Mouse (Mus musculus) G1E (cell line): ENCODE data around the gene Slc39a8.

Experiments
- CTCF ChIP-seq: IDR thresholded peaks from 2 replicates; pipeline ENCODE4 v1.5.1; 2012; ENCODE audit warnings: low read depth, low read length, inconsistent platforms, mixed read lengths
- GATA1 ChIP-seq: IDR thresholded peaks from 2 replicates; pipeline ENCODE4 v1.6.1; 2012; ENCODE audit warnings: borderline replicate concordance, low read length, inconsistent platforms, mixed read lengths
- GATA2 ChIP-seq: IDR thresholded peaks from 2 replicates; pipeline ENCODE4 v1.6.1; 2012; ENCODE audit warnings: low read depth, low read length, inconsistent platforms, borderline replicate concordance
- TAL1 ChIP-seq: conservative IDR thresholded peaks from 2 replicates; pipeline ENCODE4 v1.6.1; 2012; ENCODE audit warnings: low read depth, low read length, inconsistent platforms, mixed read lengths

DNA sequence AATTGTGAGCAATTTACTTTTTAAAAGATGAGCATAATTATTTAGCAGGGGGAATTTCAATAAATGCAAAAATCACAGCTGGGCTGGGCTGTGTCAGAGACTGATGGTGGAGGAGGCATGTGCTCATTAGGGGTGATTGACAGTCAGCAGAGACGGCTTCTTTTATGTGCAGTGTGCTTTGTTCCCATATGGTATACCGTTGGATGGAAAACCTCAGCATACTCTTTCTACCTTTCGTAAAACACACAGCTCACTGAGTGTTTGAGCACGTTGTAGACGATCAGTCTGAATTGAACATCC lies 62.7 kb downstream of the Slc39a8 start:
- TF ChIP-seq CTCF: no peak
- no peak for TF ChIP-seq GATA1
- TF ChIP-seq GATA2: no peak
- no peak for TF ChIP-seq TAL1
